Mouse (Mus musculus) megakaryocyte, embryonic 14.5 days (primary cell): ENCODE measurements around the gene Pltp.

ENCODE experiments used
- FLI1 ChIP-seq: IDR thresholded peaks from 2 replicates; pipeline ENCODE4 v1.6.1; 2012; ENCODE audit warnings: low read length, inconsistent platforms, mixed read lengths
- GATA1 ChIP-seq: IDR thresholded peaks from 3 replicates; pipeline ENCODE4 v1.6.1; 2012; ENCODE audit warnings: mixed read lengths, low read length, inconsistent platforms, borderline replicate concordance

- TF ChIP-seq GATA1 (no peak), FLI1 (no peak)
Measured at GRCm38 (mm10) chr2:164898008-164898407, 40.5 kb upstream of the Pltp start.
